Mouse (Mus musculus) embryo, embryonic 11 days (tissue): Measurements from ENCODE around the gene Meis1.

ENCODE experiments used
- DNase-seq: peaks from one replicate; pipeline ENCODE4 v3.0.0-alpha.2; 2015

Gene Meis1

DNA sequence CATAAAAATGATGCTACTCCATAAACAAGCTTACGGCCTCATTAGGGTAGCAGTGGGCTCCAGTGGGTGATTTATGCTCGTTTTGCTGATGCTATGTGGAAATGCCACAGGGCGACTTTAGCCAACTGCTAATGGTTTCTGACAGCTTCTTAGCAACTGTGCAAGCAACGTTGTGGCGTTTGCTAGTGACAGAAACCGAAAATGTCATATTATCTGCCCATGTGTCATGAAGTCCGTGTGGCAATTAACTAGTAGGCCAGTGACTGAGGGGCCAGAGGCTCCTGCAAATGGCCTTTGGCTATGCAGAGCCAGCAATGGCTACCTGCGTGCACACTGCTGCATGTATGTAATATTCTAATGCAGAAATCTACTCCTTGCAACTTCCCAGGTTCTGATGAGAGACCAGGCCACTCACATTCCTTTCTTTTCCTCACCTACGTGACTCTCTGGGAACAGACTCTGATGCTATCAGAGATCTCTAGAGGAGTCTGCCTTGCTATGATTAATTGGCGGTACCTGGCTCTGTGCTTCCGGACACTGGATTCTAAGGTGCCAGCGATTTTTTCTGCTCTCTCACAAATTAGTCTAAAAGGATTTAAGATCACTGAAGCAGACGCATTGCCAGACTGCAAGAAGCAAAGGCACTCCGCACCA lies 73.7 kb downstream of the Meis1 start:
- DNase-seq = no peak

DNA sequence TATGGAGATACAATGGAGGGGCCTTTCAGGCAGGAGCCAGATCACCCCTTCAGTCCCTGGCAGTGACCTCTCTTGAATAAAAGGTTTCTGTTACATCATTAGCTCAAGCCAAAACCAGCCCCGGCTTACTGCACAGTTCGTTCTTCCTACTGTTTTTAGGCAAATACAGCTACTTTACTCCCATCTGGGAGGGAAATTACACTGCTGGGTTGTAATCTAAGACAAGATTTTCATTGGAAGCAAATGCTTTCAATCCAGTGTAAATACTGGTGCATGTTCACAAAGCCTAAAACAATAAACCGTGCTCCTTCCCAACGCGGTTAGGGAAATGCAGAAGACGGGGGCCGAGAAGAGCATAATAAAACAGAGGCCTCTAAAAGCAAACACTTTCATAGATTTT lies 74.6 kb downstream of the Meis1 start:
- peak; percentile 39 for DNase-seq

GRCm38 (mm10) chr11:18942990-18943389 lies 75.8 kb downstream of the Meis1 start:
- no peak for DNase-seq

DNA sequence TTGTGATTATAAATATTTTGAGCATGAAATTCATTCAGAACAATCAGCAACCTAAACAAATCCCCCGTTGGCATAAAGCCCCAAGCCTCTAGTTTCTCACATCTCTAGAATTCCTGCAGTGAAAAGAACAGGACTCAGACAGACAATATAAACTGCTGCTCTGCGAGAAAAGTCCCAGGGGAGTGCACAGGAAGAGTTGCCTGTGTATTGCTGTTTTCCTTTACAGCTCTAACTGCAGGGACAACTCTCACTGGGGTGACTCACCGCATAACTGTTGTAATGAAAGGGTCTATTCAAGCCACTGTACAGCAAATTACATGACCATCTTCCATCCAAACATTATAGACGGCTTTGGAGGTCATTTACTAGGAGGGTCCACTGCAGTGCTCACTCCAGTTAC lies 77.9 kb downstream of the Meis1 start:
- DNase-seq = peak; percentile 53

DNA sequence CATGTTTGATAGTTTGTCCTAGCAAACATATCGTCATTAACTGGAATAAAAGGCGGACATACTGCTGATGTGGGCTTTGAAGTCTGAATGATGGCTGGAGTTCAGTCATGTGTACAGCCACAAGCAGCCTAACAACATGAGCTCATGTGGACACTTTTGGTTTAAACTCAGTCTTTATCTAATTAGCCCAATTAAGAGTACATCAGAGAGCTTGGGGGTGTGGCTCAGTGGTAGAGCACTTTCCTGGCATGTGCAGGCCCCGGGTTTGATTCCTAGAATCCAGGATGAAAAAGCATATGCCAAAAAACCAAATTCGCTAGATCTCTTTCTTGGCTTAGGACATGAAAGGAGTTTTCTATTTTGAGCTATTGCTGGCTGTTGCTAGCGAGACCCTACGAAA lies 83.9 kb downstream of the Meis1 start:
- no peak for DNase-seq

DNA sequence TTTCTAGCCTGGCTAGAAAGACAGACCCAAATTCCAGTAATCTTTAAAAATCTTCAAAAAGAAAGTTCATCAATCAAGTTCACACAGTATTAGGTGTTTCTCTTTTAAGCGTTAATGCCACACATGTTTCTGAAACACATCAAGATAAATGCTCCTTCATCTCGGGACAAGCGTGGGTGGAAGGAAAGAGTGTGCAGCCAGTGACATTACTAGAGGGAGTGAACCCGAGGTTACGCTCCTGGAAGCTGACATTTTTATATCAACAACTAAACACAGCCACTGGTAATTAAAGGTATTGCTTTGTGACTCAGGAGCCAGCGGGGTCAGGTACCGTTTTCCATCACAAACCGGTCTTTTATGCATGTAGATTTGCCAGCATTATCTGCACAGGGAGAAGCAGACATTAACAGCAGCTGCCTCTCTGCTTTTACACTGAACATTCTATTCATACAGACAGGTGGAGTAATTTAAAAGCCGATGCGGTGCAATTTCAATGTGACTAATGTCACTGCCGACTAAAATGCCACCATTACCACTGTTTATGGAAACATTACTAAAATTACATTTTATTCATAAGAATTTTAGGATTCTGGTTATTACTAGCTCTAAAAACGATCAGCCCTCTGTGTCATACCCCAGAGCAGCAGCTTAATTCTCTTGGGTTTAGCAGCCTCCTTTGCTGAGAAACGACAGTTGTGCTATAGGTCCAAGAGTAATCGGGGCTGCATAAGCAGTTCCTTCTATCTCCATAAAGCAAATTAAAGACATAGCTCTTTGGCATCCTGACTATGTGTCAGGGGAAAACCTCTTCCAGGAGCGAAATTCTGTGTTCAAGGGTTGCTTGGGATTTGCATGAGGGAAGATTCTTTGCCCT lies 87.5 kb downstream of the Meis1 start:
- DNase-seq = no peak

GRCm38 (mm10) chr11:18929779-18930728 lies 88.7 kb downstream of the Meis1 start:
- DNase-seq = no peak

GRCm38 (mm10) chr11:18927351-18927750 lies 91.4 kb downstream of the Meis1 start:
- DNase-seq = peak; percentile 42

GRCm38 (mm10) chr11:18926798-18927197 lies 92.0 kb downstream of the Meis1 start:
- DNase-seq = no peak

DNA sequence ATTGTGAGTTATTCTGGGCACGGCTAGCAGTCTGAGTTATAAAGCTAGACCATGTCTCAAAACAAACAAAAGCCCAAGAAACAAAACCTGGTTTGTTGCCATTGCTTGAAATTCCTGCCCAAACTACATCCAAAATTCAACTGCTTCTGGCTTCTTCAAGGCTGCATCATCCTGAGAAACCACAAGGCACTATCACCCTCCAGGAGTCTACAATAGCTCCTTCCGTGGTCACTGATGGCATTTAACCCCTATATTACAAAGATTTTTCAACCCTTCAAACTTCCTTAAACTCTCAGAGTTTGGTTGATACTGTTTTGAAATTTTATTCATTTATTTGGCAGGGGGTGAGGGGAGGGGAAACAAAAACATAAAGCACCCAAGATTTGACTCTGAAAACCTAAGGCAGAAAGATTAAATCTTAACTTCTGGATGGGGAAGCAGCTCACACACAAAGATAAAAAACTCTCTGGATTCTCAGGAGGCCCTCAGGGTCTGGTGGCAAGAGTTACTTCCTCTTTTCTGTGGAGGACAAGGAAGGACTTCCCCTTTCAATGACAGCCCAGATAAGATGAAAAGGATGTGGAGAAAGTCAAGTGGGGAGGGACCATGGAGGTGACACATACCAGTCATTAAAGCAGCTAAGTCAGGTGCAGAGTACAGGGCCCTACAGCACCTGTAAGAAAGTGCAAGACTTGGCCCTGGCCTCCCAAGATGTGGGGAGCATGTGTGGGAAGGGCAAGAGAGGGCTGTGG lies 94.0 kb downstream of the Meis1 start:
- DNase-seq = no peak

DNA sequence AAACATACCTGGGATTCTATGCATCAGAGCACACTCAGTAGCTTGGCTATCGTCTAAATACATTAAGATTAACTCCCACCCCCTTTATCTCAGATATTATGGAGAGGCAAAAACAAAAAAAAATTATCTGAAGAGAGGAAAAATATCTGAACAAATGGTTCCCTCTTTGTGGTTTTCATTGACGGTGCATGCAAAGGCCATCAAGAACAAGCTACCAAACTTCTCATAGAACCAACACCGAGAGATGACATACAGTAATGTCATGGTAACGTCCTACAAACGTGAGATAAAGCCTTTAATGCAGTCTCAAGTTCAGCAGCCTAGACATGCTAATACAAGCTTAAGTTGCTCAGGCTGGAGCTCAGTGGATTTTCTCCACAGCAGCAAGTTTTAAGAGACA lies 95.5 kb downstream of the Meis1 start:
- no peak for DNase-seq

DNA sequence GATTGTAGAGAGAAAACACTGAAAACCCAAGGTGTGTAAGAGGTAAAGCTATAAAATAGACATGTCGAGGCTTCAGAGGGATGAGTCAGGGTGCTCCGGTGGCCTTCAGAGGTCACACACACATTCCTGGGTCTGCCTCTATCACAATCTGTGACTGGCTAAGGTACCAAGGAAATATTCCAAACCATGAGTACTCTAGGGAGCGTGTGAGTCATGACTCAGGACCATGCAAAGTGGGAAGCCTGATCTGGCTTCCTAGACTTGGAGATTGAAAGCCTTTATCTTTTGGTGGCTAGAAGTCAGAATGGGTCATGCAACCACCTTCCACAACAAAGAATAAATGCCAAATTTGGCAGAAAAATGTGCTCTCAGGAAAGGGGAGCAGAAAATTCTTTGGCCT lies 98.1 kb downstream of the Meis1 start:
- no peak for DNase-seq

DNA sequence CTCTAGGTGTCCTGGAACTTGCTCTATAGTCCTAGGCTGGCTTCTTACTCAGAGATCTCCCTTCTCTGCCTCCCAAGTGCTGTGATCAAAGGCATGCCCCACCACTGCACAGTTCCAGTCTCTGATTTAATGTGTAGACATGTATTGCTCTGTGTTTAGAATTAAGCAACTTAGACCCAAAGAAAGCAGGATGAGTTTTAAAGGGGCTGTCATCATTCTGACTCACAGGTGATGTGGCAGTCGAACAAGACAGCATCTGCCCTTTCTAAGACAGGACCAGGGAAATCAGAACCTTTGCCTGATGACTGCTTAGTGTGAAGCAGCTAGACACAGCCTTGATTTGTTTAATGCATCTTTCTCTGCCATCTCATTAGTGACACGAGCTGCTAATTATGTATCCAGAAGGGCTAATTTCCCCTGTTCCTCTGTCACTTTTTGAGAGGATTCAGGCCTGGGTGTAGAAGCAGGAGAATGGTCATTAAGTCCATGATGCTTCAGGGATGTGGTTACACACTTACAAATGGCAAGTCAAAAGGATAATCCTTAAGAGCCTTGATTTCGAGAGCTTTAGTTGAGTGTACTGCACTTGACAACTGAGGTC lies 99.5 kb downstream of the Meis1 start:
- no peak for DNase-seq

- no peak for DNase-seq
These were observed 100.9 kb downstream of the Meis1 start for GRCm38 (mm10) chr11:18917887-18918286.

GRCm38 (mm10) chr11:18913251-18913650 lies 105.5 kb downstream of the Meis1 start:
- DNase-seq = no peak

GRCm38 (mm10) chr11:18912311-18913019 lies 106.3 kb downstream of the Meis1 start:
- no peak for DNase-seq

- DNase-seq = no peak
These were observed 111.9 kb downstream of the Meis1 start for GRCm38 (mm10) chr11:18906866-18907265.

GRCm38 (mm10) chr11:18905431-18905830 lies 113.4 kb downstream of the Meis1 start:
- no peak for DNase-seq

DNA sequence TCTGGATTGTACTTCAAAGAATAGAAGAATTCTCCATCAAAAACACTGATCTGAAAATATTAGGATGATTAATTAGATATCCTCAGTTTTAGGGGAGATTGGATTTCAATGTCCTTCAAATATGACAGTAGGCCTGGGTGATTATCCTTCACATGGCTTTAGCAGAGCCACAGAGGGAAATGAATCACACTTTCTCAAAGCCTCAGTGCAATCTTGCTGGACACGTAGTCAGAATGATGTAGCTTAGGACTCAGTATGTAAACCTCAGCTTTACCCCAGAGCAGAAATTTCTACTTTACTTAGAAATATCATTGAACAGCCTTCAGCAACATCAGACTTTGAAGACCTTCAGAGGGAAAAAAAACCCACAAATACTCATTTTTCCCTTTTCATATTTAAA lies 113.9 kb downstream of the Meis1 start:
- no peak for DNase-seq

DNA sequence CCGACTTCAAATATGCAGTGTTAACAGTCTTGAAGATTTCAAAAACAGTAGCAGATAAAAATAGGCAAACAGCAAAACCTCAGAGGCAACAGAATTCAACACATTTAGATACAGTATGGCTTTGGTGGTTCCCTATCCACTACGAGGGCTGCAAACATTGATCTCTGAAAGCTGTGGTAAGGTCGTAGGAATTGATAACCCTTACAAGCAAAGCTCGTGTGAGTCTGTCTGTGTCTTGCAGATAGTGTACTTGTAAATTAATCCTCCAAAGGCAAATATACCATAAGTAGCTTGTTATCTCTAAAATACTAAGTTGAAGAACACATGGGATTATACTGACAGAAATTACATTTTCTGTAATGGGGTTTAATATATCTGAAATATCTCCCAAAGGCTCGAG lies 114.5 kb downstream of the Meis1 start:
- DNase-seq = no peak

- DNase-seq = no peak
These were observed 118.3 kb downstream of the Meis1 start for GRCm38 (mm10) chr11:18900489-18900888.
